Mouse (Mus musculus) midbrain, embryonic 11.5 days (tissue): ENCODE data around the gene Thbs4. TPM values are rescaled to one million over a fixed set of nuclear protein-coding genes. Genes with fewer than 3 reads are reported as not detected.

ENCODE experiments used
- ATAC-seq: fragments of 200-750 bp; cut with Nextera tagmentation; 2 replicates; pipeline ENCODE4 v1.8.0; 2017; ENCODE audit warnings: moderate TSS enrichment, moderate library complexity; ENCODE audit not compliant: low FRiP score
- DNase-seq: peaks from one replicate; pipeline ENCODE4 v3.0.0; 2015; ENCODE audit warnings: low spot score; ENCODE audit errors: missing footprints
- H3K27ac ChIP-seq: fragments of 300-500 bp; sonication (generic); 2 replicates; pipeline ENCODE4 v1.5.1; 2014; ENCODE audit warnings: low read depth, low read length
- H3K27me3 ChIP-seq: fragments of 300-500 bp; sonication (generic); 2 replicates; pipeline ENCODE4 v1.6.1; 2014; ENCODE audit warnings: mild to moderate bottlenecking, low read length, moderate library complexity, mixed read lengths; ENCODE audit not compliant: control insufficient read depth, insufficient read depth
- H3K36me3 ChIP-seq: fragments of 300-500 bp; sonication (generic); 2 replicates; pipeline ENCODE4 v1.6.1; 2014; ENCODE audit warnings: mild to moderate bottlenecking, low read length, moderate library complexity, mixed read lengths; ENCODE audit not compliant: control insufficient read depth, insufficient read depth
- H3K4me1 ChIP-seq: fragments of 300-500 bp; sonication (generic); 2 replicates; pipeline ENCODE4 v1.6.1; 2014; ENCODE audit warnings: low read length; ENCODE audit not compliant: control insufficient read depth, insufficient read depth
- H3K4me2 ChIP-seq: fragments of 300-500 bp; sonication (generic); 2 replicates; pipeline ENCODE4 v1.6.1; 2014; ENCODE audit warnings: mild to moderate bottlenecking, moderate library complexity
- H3K4me3 ChIP-seq: fragments of 300-500 bp; sonication (generic); 2 replicates; pipeline ENCODE4 v1.5.1; 2014; ENCODE audit warnings: low read depth, low read length
- H3K9ac ChIP-seq: fragments of 300-500 bp; sonication (generic); 2 replicates; pipeline ENCODE4 v1.6.1; 2014; ENCODE audit warnings: low read length
- H3K9me3 ChIP-seq: fragments of 300-500 bp; sonication (generic); 2 replicates; pipeline ENCODE4 v1.6.1; 2016; ENCODE audit warnings: low read length; ENCODE audit not compliant: control insufficient read depth
- WGBS: fragments of 180-500 bp; shearing (Covaris S2); extraction: QIAGEN DNeasy Blood & Tissue Kit; methylation state at CpG from one replicate; pipeline ENCODE4 v1.1.7; 2014; 5-methylcytosine and 5-hydroxymethylcytosine counted together
- polyA plus RNA-seq: library from polyadenylated mRNA; unstranded; fragments of >200 nt; fragmentation: Nextera tagmentation; extraction: Ambion mirVana; gene quantifications from 2 replicates; pipeline ENCODE4 v1.2.1, GENCODE M21; 2014

Gene Thbs4
- polyA plus RNA-seq, 1 experiment from 2014 or later, result 1.8 TPM

DNA sequence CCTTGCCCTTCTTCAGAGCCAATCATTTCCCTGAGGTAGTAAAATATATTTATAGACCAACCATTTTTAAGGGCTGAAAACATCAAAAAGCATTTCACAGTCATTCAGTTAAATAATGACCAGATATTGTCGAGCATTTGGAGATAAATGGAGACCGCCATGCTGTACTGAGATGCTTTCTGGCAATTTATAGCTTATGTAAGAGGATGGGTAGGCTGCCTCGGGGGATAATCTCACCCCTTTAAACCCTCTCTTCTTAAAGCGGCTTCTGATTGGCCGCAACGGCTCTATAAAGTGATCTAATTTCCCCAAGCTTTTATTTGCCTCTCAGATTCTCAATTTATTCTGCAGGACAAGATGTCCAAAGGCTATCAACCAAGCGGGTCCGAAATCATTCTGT, 22.1 kb downstream of the Thbs4 start:
- 88% methylated on average over 8 of the region's 8 CpGs for WGBS
- DNase-seq, result peak; percentile 17
- Histone ChIP-seq H3K4me1 (no peaks in the 10 kb centered on the region), H3K27me3 (no peaks in the 10 kb centered on the region), H3K4me2 (no peak overlapping the region), H3K9me3 (no peaks in the 10 kb centered on the region), H3K4me3 (no peak overlapping the region), H3K36me3 (no peaks in the 10 kb centered on the region), H3K27ac (no peak overlapping the region), H3K9ac (no peak overlapping the region)
- no peak for ATAC-seq

DNA sequence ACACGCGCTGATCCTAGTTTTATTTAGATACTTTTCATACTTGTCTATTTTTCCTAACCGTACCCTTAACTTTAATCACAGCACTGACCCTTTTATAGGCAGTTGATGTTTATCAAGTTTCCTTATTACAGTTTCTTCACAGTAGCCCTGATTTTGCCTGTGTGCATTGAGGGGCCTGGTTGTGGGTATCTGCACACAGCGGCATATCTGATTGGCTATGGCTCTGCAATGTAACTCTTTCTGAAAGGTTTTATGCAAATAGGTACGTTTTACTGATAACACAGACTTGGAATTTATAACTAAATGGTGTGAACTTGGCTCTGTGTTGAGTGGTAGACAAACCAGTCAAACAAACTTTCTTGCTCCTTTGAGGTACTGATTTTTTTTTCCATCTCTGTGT, 23.1 kb downstream of the Thbs4 start:
- no peak overlapping the region for H3K4me2 ChIP-seq
- H3K36me3 ChIP-seq, result no peaks in the 10 kb centered on the region
- H3K4me3 ChIP-seq, result no peak overlapping the region
- H3K9me3 ChIP-seq, result no peaks in the 10 kb centered on the region
- DNase-seq (no peak), ATAC-seq (no peak)
- H3K27me3 ChIP-seq, result no peaks in the 10 kb centered on the region
- no peak overlapping the region for H3K9ac ChIP-seq
- no peaks in the 10 kb centered on the region for H3K4me1 ChIP-seq
- WGBS, result 93% methylated on average over 5 of the region's 5 CpGs
- no peak overlapping the region for H3K27ac ChIP-seq

DNA sequence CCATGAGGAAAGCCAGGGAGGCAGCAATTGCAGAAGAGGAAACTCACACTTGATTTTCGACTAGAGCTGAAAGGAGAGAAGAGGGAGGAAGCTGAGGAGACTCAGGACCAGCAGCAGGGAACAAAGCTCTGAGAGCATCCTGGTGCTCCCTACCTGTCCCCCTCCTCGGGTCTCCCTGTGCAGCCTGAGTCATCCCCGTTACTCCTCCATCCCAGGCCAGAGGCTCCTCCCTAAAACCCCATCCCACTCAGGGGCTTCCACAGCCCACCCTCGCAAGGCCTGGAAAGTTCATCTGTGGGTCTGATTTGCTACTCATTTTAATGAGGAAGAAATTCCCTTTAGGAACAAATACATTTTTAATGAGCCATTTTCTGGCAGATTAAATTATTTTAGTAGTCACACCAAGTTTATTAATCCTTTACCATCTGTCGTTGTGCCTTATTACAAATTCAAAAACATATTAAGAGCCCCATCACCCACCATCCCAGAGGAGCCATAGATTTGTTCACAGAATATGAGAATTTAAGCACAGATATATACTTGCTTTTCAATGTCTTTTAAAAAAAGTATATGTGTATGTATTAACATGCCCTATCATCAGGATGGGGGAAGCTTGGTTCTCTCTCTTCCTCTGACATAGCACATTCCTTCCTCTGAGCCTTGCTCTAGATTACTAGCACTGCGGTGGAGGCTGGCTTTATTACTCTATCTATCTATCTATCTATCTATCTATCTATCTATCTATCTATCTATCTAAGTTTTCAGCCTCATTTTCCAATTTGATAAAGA, 29.0 kb downstream of the Thbs4 start:
- no peak overlapping the region for H3K27ac ChIP-seq
- H3K4me3 ChIP-seq, result no peak overlapping the region
- no peaks in the 10 kb centered on the region for H3K27me3 ChIP-seq
- WGBS, result 83% methylated on average over 6 of the region's 6 CpGs
- H3K4me2 ChIP-seq, result no peak overlapping the region
- no peak for ATAC-seq
- no peaks in the 10 kb centered on the region for H3K36me3 ChIP-seq
- H3K4me1 ChIP-seq, result no peaks in the 10 kb centered on the region
- no peaks in the 10 kb centered on the region for H3K9me3 ChIP-seq
- peak; percentile 76 for DNase-seq
- no peak overlapping the region for H3K9ac ChIP-seq

DNA sequence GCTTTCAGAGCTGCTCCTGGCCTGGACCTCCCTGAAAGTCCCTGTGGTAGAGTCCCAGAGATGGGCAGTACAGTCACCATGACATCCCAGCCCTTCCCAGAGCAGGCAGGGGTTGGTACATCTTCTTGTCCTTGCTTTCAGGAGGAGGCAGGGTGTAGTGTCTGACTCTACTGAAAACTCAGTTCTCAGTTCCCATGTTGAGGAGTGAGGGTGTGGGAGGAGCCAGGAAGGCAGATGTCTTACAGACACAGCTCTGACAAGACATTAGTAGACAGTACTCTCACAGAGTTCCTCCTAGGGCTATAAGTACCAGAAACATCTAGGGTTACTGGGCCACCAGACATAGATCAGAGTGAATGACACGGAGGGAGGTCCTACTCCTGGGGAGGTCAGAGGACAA, 32.3 kb downstream of the Thbs4 start:
- H3K4me2 ChIP-seq, result no peak overlapping the region
- no peaks in the 10 kb centered on the region for H3K27me3 ChIP-seq
- 80% methylated on average over 1 of the region's 1 CpGs for WGBS
- no peak overlapping the region for H3K4me3 ChIP-seq
- DNase-seq (no peak), ATAC-seq (no peak)
- no peak overlapping the region for H3K27ac ChIP-seq
- no peaks in the 10 kb centered on the region for H3K4me1 ChIP-seq
- no peaks in the 10 kb centered on the region for H3K36me3 ChIP-seq
- no peaks in the 10 kb centered on the region for H3K9me3 ChIP-seq
- H3K9ac ChIP-seq, result no peak overlapping the region

DNA sequence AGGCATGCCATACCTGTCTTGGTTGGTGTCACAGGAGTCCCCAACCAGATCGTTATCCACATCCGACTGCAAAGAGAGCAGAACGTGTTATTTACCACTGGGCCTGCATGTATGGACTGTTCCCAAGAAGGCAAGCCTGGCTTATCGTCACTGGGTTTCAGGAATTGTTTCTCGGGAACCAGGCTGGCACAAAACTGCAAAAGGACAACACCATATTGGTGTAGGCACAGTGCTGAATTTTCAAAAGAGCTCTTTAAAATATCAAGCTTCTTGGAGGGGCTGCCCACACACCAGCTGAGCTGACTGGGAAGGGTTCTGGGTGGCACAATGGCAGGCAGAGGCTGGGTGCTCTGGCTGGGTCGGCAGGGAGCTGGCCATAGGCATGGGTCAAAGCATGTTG, 34.1 kb downstream of the Thbs4 start:
- DNase-seq, result no peak
- no peak for ATAC-seq
- no peak overlapping the region for H3K4me3 ChIP-seq
- H3K36me3 ChIP-seq, result no peaks in the 10 kb centered on the region
- no peak overlapping the region for H3K4me2 ChIP-seq
- no peaks in the 10 kb centered on the region for H3K27me3 ChIP-seq
- no peak overlapping the region for H3K9ac ChIP-seq
- H3K27ac ChIP-seq, result no peak overlapping the region
- H3K9me3 ChIP-seq, result no peaks in the 10 kb centered on the region
- no peaks in the 10 kb centered on the region for H3K4me1 ChIP-seq
- 92% methylated on average over 6 of the region's 6 CpGs for WGBS

DNA sequence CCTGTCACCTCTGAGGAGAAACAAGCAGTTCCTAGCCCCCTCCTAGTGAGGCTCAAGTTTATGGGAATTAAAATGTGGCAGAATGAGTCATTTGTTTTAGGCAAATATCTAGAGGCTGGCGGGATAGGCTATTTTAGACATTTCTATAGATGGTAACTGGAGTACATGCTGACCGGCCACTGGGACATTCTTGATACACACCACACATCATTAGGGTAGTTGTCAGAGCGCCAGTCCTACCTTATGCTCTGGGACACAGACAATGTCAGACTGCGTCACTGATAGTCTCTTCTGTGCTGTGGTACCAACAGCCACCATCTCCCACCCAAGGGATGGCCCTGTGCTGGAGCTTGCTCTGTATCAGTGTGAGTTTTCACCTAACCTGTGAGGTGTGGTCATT, 35.5 kb downstream of the Thbs4 start:
- H3K27me3 ChIP-seq, result no peaks in the 10 kb centered on the region
- DNase-seq (no peak), ATAC-seq (no peak)
- WGBS, result 90% methylated on average over 4 of the region's 4 CpGs
- H3K9me3 ChIP-seq, result no peaks in the 10 kb centered on the region
- H3K9ac ChIP-seq, result no peak overlapping the region
- no peak overlapping the region for H3K4me3 ChIP-seq
- no peak overlapping the region for H3K27ac ChIP-seq
- no peaks in the 10 kb centered on the region for H3K4me1 ChIP-seq
- H3K4me2 ChIP-seq, result no peak overlapping the region
- H3K36me3 ChIP-seq, result no peaks in the 10 kb centered on the region

DNA sequence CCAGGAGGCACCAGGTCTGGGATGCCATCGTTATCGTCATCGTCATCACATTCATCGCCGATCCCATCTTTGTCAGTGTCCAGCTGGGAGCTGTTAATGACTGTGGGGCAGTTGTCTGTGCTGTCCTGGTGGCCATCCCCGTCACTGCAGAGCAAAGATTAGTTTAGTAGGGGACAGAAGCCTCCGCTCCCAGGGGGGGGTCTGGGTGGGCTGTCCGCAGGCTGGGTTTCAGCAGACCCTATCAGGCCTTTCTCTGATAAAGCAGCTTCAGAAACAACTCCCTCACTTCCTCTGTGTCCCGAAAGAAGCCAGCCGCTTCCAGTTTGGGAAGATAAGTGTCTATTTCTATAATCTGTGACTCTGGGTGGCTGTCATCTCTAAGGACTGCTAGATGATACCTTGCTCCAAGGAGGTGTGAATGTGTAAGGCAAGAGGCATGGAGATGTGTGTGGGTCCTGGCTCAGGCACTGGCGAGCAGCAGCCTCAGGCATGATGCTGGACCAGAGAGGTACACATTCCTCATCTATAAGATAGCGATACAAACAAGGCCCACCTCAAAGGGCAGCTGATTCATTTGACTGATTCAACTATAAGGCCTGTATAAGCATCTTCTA, 36.5 kb downstream of the Thbs4 start:
- DNase-seq (no peak), ATAC-seq (no peak)
- Histone ChIP-seq H3K4me2 (no peak overlapping the region), H3K27me3 (no peaks in the 10 kb centered on the region), H3K4me3 (no peak overlapping the region), H3K27ac (no peak overlapping the region), H3K4me1 (no peaks in the 10 kb centered on the region), H3K9ac (no peak overlapping the region), H3K36me3 (no peaks in the 10 kb centered on the region), H3K9me3 (no peaks in the 10 kb centered on the region)
- 86% methylated on average over 12 of the region's 12 CpGs for WGBS

DNA sequence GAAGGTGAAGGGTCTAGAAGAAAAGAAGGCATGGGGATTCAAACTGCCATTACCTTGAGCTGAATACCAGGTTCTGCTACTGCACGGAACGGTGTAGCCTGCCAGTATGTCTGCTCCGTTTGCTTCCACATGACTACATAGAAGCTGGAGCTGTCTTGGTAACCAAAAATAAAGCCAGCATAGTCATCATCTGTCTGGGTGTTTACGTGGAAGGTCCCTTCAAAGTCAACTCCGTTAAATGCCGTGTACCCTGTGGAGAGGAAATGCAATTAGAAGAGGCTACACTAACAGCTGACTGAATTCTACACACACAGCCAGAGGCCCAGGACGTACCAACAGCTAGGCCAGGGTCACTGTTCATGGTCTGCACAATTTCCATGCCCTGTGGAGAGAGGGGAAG, 39.6 kb downstream of the Thbs4 start:
- H3K4me1 ChIP-seq, result no peaks in the 10 kb centered on the region
- H3K4me2 ChIP-seq, result no peak overlapping the region
- 78% methylated on average over 7 of the region's 7 CpGs for WGBS
- ATAC-seq (no peak), DNase-seq (no peak)
- no peaks in the 10 kb centered on the region for H3K9me3 ChIP-seq
- H3K27me3 ChIP-seq, result no peaks in the 10 kb centered on the region
- no peak overlapping the region for H3K4me3 ChIP-seq
- no peaks in the 10 kb centered on the region for H3K36me3 ChIP-seq
- H3K9ac ChIP-seq, result no peak overlapping the region
- H3K27ac ChIP-seq, result no peak overlapping the region

DNA sequence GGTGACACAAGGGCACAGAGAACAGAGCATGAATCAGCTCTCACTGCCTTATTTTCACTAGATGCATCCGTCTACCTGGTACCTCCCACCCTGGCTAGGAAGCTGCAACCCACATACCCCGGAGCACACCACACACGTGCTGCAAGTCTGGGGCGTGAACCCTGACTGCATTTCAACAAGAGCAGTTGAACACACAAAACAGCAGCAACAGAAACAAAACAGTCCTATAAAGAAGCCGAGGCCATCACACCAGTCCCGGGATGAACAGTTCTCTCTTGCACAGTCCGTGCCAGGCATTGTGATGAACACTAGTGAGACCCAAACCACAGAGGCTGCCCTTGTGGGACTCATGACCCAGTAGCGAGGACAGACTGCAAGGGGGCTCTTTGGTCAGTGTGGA, 40.9 kb downstream of the Thbs4 start:
- H3K9ac ChIP-seq, result no peak overlapping the region
- no peaks in the 10 kb centered on the region for H3K36me3 ChIP-seq
- ATAC-seq (no peak), DNase-seq (peak; percentile 70)
- H3K4me1 ChIP-seq, result no peaks in the 10 kb centered on the region
- no peaks in the 10 kb centered on the region for H3K9me3 ChIP-seq
- 89% methylated on average over 8 of the region's 8 CpGs for WGBS
- H3K4me2 ChIP-seq, result no peak overlapping the region
- H3K27ac ChIP-seq, result no peak overlapping the region
- H3K4me3 ChIP-seq, result no peak overlapping the region
- no peaks in the 10 kb centered on the region for H3K27me3 ChIP-seq
